Comparison of ENCODE assay signal across 32 mouse cellular contexts in genomic region chr8:102601327-102601726, GRCm38 (mm10).
A peak's percentile ranks its signal among the peaks of the same experiment; 100 is the strongest.
DNase-seq lines count a peak whose midpoint lies in the region; ATAC-seq and TF ChIP-seq lines count a peak whose summit lies in the region.
"Had no signal": no experiment of that assay in that cellular context is flagged by ENCODE, and none has a peak within 500 bp of the region (broad histone marks: within the 10 kb centered on the region; RNA-seq: fewer than 3 reads in every experiment).

No protein-coding gene starts in this region.

- 46% methylated on average over 4 of the region's 4 CpGs for WGBS in forebrain, postnatal 0 days
- 82% methylated on average over 4 of the region's 4 CpGs for WGBS in forebrain, embryonic 10.5 days
- 41% methylated on average over 4 of the region's 4 CpGs for WGBS in heart, embryonic 13.5 days
- 11% methylated on average over 4 of the region's 4 CpGs for WGBS in lung, embryonic 14.5 days
- WGBS in lung, postnatal 0 days = 6% methylated on average over 4 of the region's 4 CpGs

- TF ChIP-seq EP300 in lung, postnatal 0 days (IDR thresholded peaks at IDR 0.05) = no peak

- H3K9me3 ChIP-seq in forebrain, postnatal 0 days (ENCODE audit: low read length) = no peaks in the 10 kb centered on the region
- no peaks in the 10 kb centered on the region for H3K9me3 ChIP-seq in forebrain, embryonic 10.5 days
- no peaks in the 10 kb centered on the region for H3K9me3 ChIP-seq in heart, embryonic 13.5 days
- no peaks in the 10 kb centered on the region for H3K9me3 ChIP-seq in lung, embryonic 14.5 days (ENCODE audit: low read depth, low read length)
- H3K9me3 ChIP-seq in lung, postnatal 0 days (ENCODE audit: low read length) = no peaks in the 10 kb centered on the region
- H3K9me3 ChIP-seq: embryonic facial prominence, embryonic 10.5 days; embryonic facial prominence, embryonic 13.5 days; forebrain, embryonic 15.5 days; G1E; heart, embryonic 15.5 days; hindbrain, embryonic 10.5 days; hindbrain, embryonic 13.5 days; intestine, embryonic 15.5 days had no signal

- intact Hi-C loops in heart, postnatal 14 days (cut with DNase I) = no loop called here

- no peak overlapping the region for H3K4me2 ChIP-seq in forebrain, postnatal 0 days (ENCODE audit: low read depth)
- H3K4me2 ChIP-seq in heart, embryonic 13.5 days = no peak overlapping the region
- no peak overlapping the region for H3K4me2 ChIP-seq in lung, embryonic 14.5 days
- no peak overlapping the region for H3K4me2 ChIP-seq in lung, postnatal 0 days (replicated peaks; ENCODE audit: low read depth, low read length)
- H3K4me2 ChIP-seq: embryonic facial prominence, embryonic 13.5 days; forebrain, embryonic 15.5 days; heart, embryonic 11.5 days; heart, embryonic 15.5 days; hindbrain, embryonic 13.5 days; intestine, embryonic 15.5 days had no signal

- TF ChIP-seq CTCF in forebrain, postnatal 0 days (IDR thresholded peaks at IDR 0.05; ENCODE audit: low read depth) = no peak
- no peak for TF ChIP-seq CTCF in lung, embryonic 14.5 days (IDR thresholded peaks at IDR 0.05; ENCODE audit: low read depth)
- no peak for TF ChIP-seq CTCF in lung, postnatal 0 days (IDR thresholded peaks at IDR 0.05)
- no peak for TF ChIP-seq CTCF in brain, embryonic 14.5 days (IDR thresholded peaks at IDR 0.05; ENCODE audit: borderline replicate concordance, extremely low read depth, insufficient read depth, insufficient read length)

- no peak overlapping the region for H3K4me3 ChIP-seq in forebrain, postnatal 0 days (ENCODE audit: low read depth, low read length)
- H3K4me3 ChIP-seq in forebrain, embryonic 10.5 days = no peak overlapping the region
- no peak overlapping the region for H3K4me3 ChIP-seq in heart, embryonic 13.5 days
- no peak overlapping the region for H3K4me3 ChIP-seq in lung, embryonic 14.5 days (ENCODE audit: low read depth, low read length)
- no peak overlapping the region for H3K4me3 ChIP-seq in lung, postnatal 0 days (ENCODE audit: low read depth, low read length)
- H3K4me3 ChIP-seq: embryonic facial prominence, embryonic 10.5 days; embryonic facial prominence, embryonic 13.5 days; erythroblast, embryonic 14.5 days; forebrain, embryonic 15.5 days; heart, embryonic 15.5 days; hindbrain, embryonic 10.5 days; hindbrain, embryonic 13.5 days; intestine, embryonic 15.5 days had no signal

- H3K9ac ChIP-seq in forebrain, postnatal 0 days = no peak overlapping the region
- H3K9ac ChIP-seq in heart, embryonic 13.5 days = no peak overlapping the region
- no peak overlapping the region for H3K9ac ChIP-seq in lung, embryonic 14.5 days
- no peak overlapping the region for H3K9ac ChIP-seq in lung, postnatal 0 days (replicated peaks; ENCODE audit: low read depth)
- H3K9ac ChIP-seq: embryonic facial prominence, embryonic 13.5 days; forebrain, embryonic 15.5 days; heart, embryonic 15.5 days; hindbrain, embryonic 13.5 days; intestine, embryonic 15.5 days had no signal

- peak; percentile 15 for DNase-seq in forebrain, postnatal 0 days
- DNase-seq in forebrain, embryonic 10.5 days (ENCODE audit: extremely low spot score, low spot score) = no peak
- no peak for DNase-seq in heart, postnatal 14 days
- DNase-seq in lung, embryonic 14.5 days = peak; percentile 80
- no peak for DNase-seq in lung, postnatal 0 days (ENCODE audit: low spot score)
- DNase-seq in brain, embryonic 14.5 days (ENCODE audit: low read depth) = peak; percentile 29
- DNase-seq in thymus, postnatal 0 days (ENCODE audit: low spot score) = no peak
- DNase-seq: adrenal gland, postnatal 10 days; adrenal gland, postnatal 36 days; B cell, adult 2 months; cerebellum, adult 11-12 months; cerebellum, adult 8-10 months; cerebellum, postnatal 10 days; cerebellum, postnatal 36 days; embryo, embryonic 11 days; gastrocnemius, postnatal 25 days; heart, postnatal 36 days; kidney, adult 11 months had no signal

- H3K27me3 ChIP-seq in forebrain, postnatal 0 days (ENCODE audit: insufficient read depth, low read length) = no peaks in the 10 kb centered on the region
- H3K27me3 ChIP-seq in forebrain, embryonic 10.5 days (ENCODE audit: poor library complexity, severe bottlenecking) = no peaks in the 10 kb centered on the region
- no peaks in the 10 kb centered on the region for H3K27me3 ChIP-seq in heart, embryonic 13.5 days (replicated peaks)
- H3K27me3 ChIP-seq in lung, embryonic 14.5 days (ENCODE audit: insufficient read depth, low read length) = no peaks in the 10 kb centered on the region
- no peaks in the 10 kb centered on the region for H3K27me3 ChIP-seq in lung, postnatal 0 days (replicated peaks; ENCODE audit: insufficient read depth, low read length)
- H3K27me3 ChIP-seq: CH12.LX; embryonic facial prominence, embryonic 13.5 days; forebrain, embryonic 15.5 days; heart, embryonic 15.5 days; hindbrain, embryonic 13.5 days; intestine, embryonic 15.5 days had no signal

- no peaks in the 10 kb centered on the region for H3K4me1 ChIP-seq in forebrain, postnatal 0 days (ENCODE audit: insufficient read depth)
- H3K4me1 ChIP-seq in forebrain, embryonic 10.5 days = no peaks in the 10 kb centered on the region
- peaks cover 12% of the 10 kb centered on the region for H3K4me1 ChIP-seq in heart, embryonic 13.5 days
- no peaks in the 10 kb centered on the region; the same call in 1 of the 2 replicates for H3K4me1 ChIP-seq in lung, embryonic 14.5 days (ENCODE audit: insufficient read depth)
- no peaks in the 10 kb centered on the region for H3K4me1 ChIP-seq in lung, postnatal 0 days (ENCODE audit: insufficient read depth, low read depth, low read length)
- H3K4me1 ChIP-seq: embryonic facial prominence, embryonic 10.5 days; embryonic facial prominence, embryonic 13.5 days; forebrain, embryonic 15.5 days; hindbrain, embryonic 10.5 days; hindbrain, embryonic 13.5 days; intestine, embryonic 15.5 days had no signal

- H3K27ac ChIP-seq in forebrain, postnatal 0 days (ENCODE audit: low read depth, low read length) = no peak overlapping the region
- no peak overlapping the region for H3K27ac ChIP-seq in forebrain, embryonic 10.5 days
- H3K27ac ChIP-seq in heart, embryonic 13.5 days (replicated peaks) = peak overlapping the region; percentile 15; the same call in 1 of the 2 replicates
- H3K27ac ChIP-seq in lung, embryonic 14.5 days (ENCODE audit: low read depth) = no peak overlapping the region; the same call in 1 of the 2 replicates
- H3K27ac ChIP-seq in lung, postnatal 0 days (ENCODE audit: low read length) = no peak overlapping the region
- H3K27ac ChIP-seq: embryonic facial prominence, embryonic 10.5 days; embryonic facial prominence, embryonic 13.5 days; forebrain, embryonic 15.5 days; heart, embryonic 15.5 days; hindbrain, embryonic 10.5 days; hindbrain, embryonic 13.5 days; intestine, embryonic 15.5 days had no signal

- no peaks in the 10 kb centered on the region for H3K36me3 ChIP-seq in forebrain, postnatal 0 days (ENCODE audit: insufficient read depth)
- no peaks in the 10 kb centered on the region for H3K36me3 ChIP-seq in forebrain, embryonic 10.5 days (replicated peaks)
- H3K36me3 ChIP-seq in heart, embryonic 13.5 days = no peaks in the 10 kb centered on the region
- no peaks in the 10 kb centered on the region for H3K36me3 ChIP-seq in lung, embryonic 14.5 days (ENCODE audit: insufficient read depth)
- H3K36me3 ChIP-seq in lung, postnatal 0 days (ENCODE audit: insufficient read depth, low read length) = no peaks in the 10 kb centered on the region
- H3K36me3 ChIP-seq: embryonic facial prominence, embryonic 10.5 days; embryonic facial prominence, embryonic 13.5 days; forebrain, embryonic 15.5 days; G1E; heart, embryonic 15.5 days; hindbrain, embryonic 10.5 days; hindbrain, embryonic 13.5 days; intestine, embryonic 15.5 days had no signal

- ATAC-seq in forebrain, postnatal 0 days = no peak
- no peak for ATAC-seq in heart, embryonic 13.5 days (ENCODE audit: extremely low read depth, insufficient number of reproducible peaks, low FRiP score, low TSS enrichment)
- ATAC-seq in lung, embryonic 14.5 days (ENCODE audit: insufficient read depth) = peak; percentile 10; the same call in 1 of the 2 replicates
- no peak for ATAC-seq in lung, postnatal 0 days
- ATAC-seq: forebrain, embryonic 15.5 days; hindbrain, embryonic 16.5 days; intestine, embryonic 15.5 days; Patski had no signal

- no peak for TF ChIP-seq POLR2A in brain, embryonic 14.5 days (IDR thresholded peaks at IDR 0.05; ENCODE audit: borderline replicate concordance, extremely low read depth, insufficient read depth, insufficient read length, poor library complexity, severe bottlenecking)

Comparison
In these comparisons a context has a peak if more than half of its experiments do, and no peak if none do; other contexts are left out.
1. DNase-seq: peak in forebrain, postnatal 0 days (single experiment), lung, embryonic 14.5 days (single experiment) and brain, embryonic 14.5 days (single experiment); none in forebrain, embryonic 10.5 days (single experiment), heart, postnatal 14 days (0 of 2), lung, postnatal 0 days (single experiment) and thymus, postnatal 0 days (single experiment).